ENCODE assay signal across 8 mouse cellular contexts in the genomic region with DNA sequence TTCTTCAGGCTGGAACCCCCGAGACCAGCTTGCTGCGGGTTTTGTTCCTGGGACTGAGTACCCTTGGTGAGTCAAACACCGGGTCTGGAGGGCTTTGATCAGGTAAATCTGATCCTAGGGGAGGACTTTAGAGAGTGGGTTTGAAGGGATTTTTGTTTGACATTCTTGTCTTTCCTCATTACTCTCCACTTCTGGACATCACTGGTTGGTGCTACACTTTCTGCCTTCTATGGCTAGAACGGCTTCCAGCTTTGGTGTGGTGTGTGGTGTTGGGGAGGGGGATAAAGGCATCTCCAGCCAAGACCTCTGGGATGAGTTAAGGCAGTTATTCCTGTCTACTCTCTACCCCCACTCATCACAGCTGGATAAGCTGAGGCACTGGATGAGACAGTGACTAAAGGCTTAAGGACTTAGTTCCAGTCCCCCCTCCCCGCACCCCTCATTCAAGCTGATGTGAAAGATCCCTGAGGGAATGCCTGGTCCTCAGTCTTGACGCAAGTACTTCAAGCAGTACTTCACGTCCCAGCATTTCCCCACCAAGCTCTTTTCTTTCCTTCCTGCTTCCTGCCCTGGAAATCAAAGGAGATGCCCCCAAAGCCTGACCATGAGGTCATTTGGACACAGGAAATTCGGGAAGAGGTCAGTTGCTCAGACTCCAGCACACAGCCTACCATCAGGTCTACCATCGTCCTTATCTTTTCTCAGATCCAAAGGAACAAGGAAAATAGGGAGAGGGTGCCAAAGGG. TPM values are rescaled to one million over a fixed set of nuclear protein-coding genes. Genes with fewer than 3 reads are reported as not detected.
DNase-seq lines count a peak whose midpoint lies in the region; ATAC-seq lines count a peak whose summit lies in the region.

No protein-coding gene starts in this region.

- ATAC-seq in limb, embryonic 15.5 days (ENCODE audit: insufficient number of reproducible peaks, low FRiP score, low TSS enrichment, low read depth) = no peak
- no peak for ATAC-seq in neural tube, embryonic 15.5 days (ENCODE audit: low FRiP score)

- peaks cover 35% of the 10 kb centered on the region for H3K4me1 ChIP-seq in hindbrain, embryonic 10.5 days (replicated peaks)
- H3K4me1 ChIP-seq in limb, embryonic 15.5 days = peaks cover 33% of the 10 kb centered on the region
- H3K4me1 ChIP-seq in neural tube, embryonic 15.5 days = peaks cover 39% of the 10 kb centered on the region

- 18% methylated on average over 9 of the region's 9 CpGs for WGBS in hindbrain, embryonic 10.5 days
- 31% methylated on average over 9 of the region's 9 CpGs for WGBS in limb, embryonic 15.5 days
- 27% methylated on average over 9 of the region's 9 CpGs for WGBS in neural tube, embryonic 15.5 days

- peaks cover 32% of the 10 kb centered on the region for H3K36me3 ChIP-seq in hindbrain, embryonic 10.5 days
- H3K36me3 ChIP-seq in limb, embryonic 15.5 days = peaks cover 6% of the 10 kb centered on the region
- H3K36me3 ChIP-seq in neural tube, embryonic 15.5 days = peaks cover 9% of the 10 kb centered on the region

- H3K27ac ChIP-seq in hindbrain, embryonic 10.5 days = 0 out of 2 replicates have a peak overlapping the region, but pooled peaks have one; percentile 3
- peak overlapping the region; percentile 38; the same call in 1 of the 2 replicates for H3K27ac ChIP-seq in limb, embryonic 15.5 days
- no peak overlapping the region for H3K27ac ChIP-seq in neural tube, embryonic 15.5 days (replicated peaks)

- no peak overlapping the region for H3K9ac ChIP-seq in limb, embryonic 15.5 days
- H3K9ac ChIP-seq in neural tube, embryonic 15.5 days (replicated peaks) = no peak overlapping the region

- peaks cover 81% of the 10 kb centered on the region for H3K27me3 ChIP-seq in hindbrain, embryonic 10.5 days (ENCODE audit: insufficient read depth, poor library complexity, severe bottlenecking)
- H3K27me3 ChIP-seq in limb, embryonic 15.5 days = peaks cover 73% of the 10 kb centered on the region
- peaks cover 61% of the 10 kb centered on the region for H3K27me3 ChIP-seq in neural tube, embryonic 15.5 days (replicated peaks)

- peak overlapping the region; percentile 42 for H3K4me3 ChIP-seq in hindbrain, embryonic 10.5 days
- peak overlapping the region; percentile 33 for H3K4me3 ChIP-seq in limb, embryonic 15.5 days
- peak overlapping the region; percentile 20 for H3K4me3 ChIP-seq in neural tube, embryonic 15.5 days (replicated peaks)

- intact Hi-C loops in gastrocnemius, postnatal 36 days (cut with DNase I) = no loop called here

- DNase-seq in gastrocnemius, postnatal 25 days = peak; percentile 52
- DNase-seq in gastrocnemius, postnatal 36 days = no peak
- no peak for DNase-seq in hindbrain, embryonic 10.5 days (ENCODE audit: low spot score)
- DNase-seq in embryo, embryonic 11 days = no peak
- no peak for DNase-seq in cerebellum, adult 11-12 months
- DNase-seq in layer of hippocampus, adult 18-20 months (ENCODE audit: low spot score in 2 of 2) = no peak

- H3K9me3 ChIP-seq in hindbrain, embryonic 10.5 days = no peaks in the 10 kb centered on the region
- no peaks in the 10 kb centered on the region for H3K9me3 ChIP-seq in limb, embryonic 15.5 days
- H3K9me3 ChIP-seq in neural tube, embryonic 15.5 days (replicated peaks) = no peaks in the 10 kb centered on the region

- no peak overlapping the region for H3K4me2 ChIP-seq in limb, embryonic 15.5 days
- H3K4me2 ChIP-seq in neural tube, embryonic 15.5 days = peak overlapping the region; percentile 72; the same call in 1 of the 2 replicates

RNA-seq across cellular contexts. Expression of gene Esam, which starts 0.5 kb away (rescaled TPM):
- 10 to 100 TPM; 17.0 to 26.7 TPM for total RNA-seq in gastrocnemius, postnatal 25 days (2021)
- 10 to 100 TPM; 20.8 to 23.3 TPM for total RNA-seq in gastrocnemius, postnatal 36 days (2021)
- 31.9 and 34.1 TPM in 2 replicates for polyA plus RNA-seq in hindbrain, embryonic 10.5 days (2016; fragmentation: Nextera tagmentation; extraction: Ambion mirVana)
- polyA plus RNA-seq in limb, embryonic 15.5 days (2015; fragmentation: Nextera tagmentation; extraction: Ambion mirVana) = 50.2 and 60.0 TPM in 2 replicates
- 42.2 and 47.0 TPM in 2 replicates for polyA plus RNA-seq in neural tube, embryonic 15.5 days (2015; fragmentation: Nextera tagmentation; extraction: Ambion mirVana)
- 10 to 100 TPM; 13.1 to 14.3 TPM for total RNA-seq in layer of hippocampus, adult 18-20 months (2021)

RNA-seq across cellular contexts. Expression of gene Vsig2, which starts 10.7 kb away (rescaled TPM):
- 1 to 10 TPM; 1.1 to 2.4 TPM for total RNA-seq in gastrocnemius, postnatal 25 days (2021)
- total RNA-seq in gastrocnemius, postnatal 36 days (2021) = 1 to 10 TPM; 1.8 to 3.6 TPM
- 0.60 and 0.78 TPM in 2 replicates for polyA plus RNA-seq in hindbrain, embryonic 10.5 days (2016; fragmentation: Nextera tagmentation; extraction: Ambion mirVana)
- 0.83 and 2.0 TPM in 2 replicates for polyA plus RNA-seq in limb, embryonic 15.5 days (2015; fragmentation: Nextera tagmentation; extraction: Ambion mirVana)
- 0.54 and 0.91 TPM in 2 replicates for polyA plus RNA-seq in neural tube, embryonic 15.5 days (2015; fragmentation: Nextera tagmentation; extraction: Ambion mirVana)
- 1 to 10 TPM; 2.3 to 3.0 TPM for total RNA-seq in layer of hippocampus, adult 18-20 months (2021)

RNA-seq across cellular contexts. Expression of gene Nrgn, which starts 24.3 kb away (rescaled TPM):
- under 1 TPM; 0.72 to 0.79 TPM for total RNA-seq in gastrocnemius, postnatal 25 days (2021)
- under 1 TPM; 0.35 to 0.66 TPM for total RNA-seq in gastrocnemius, postnatal 36 days (2021)
- 1.2 and 2.6 TPM in 2 replicates for polyA plus RNA-seq in hindbrain, embryonic 10.5 days (2016; fragmentation: Nextera tagmentation; extraction: Ambion mirVana)
- polyA plus RNA-seq in limb, embryonic 15.5 days (2015; fragmentation: Nextera tagmentation; extraction: Ambion mirVana) = 6.2 and 7.4 TPM in 2 replicates
- 3.8 and 6.9 TPM in 2 replicates for polyA plus RNA-seq in neural tube, embryonic 15.5 days (2015; fragmentation: Nextera tagmentation; extraction: Ambion mirVana)
- 1,000 to 10,000 TPM; 1,533 to 1,565 TPM for total RNA-seq in layer of hippocampus, adult 18-20 months (2021)

RNA-seq across cellular contexts. Expression of gene Siae, which starts 27.1 kb away (rescaled TPM):
- total RNA-seq in gastrocnemius, postnatal 25 days (2021) = 1 to 10 TPM; 3.0 to 4.0 TPM
- 1 to 10 TPM; 3.5 TPM for total RNA-seq in gastrocnemius, postnatal 36 days (2021)
- 6.0 and 8.2 TPM in 2 replicates for polyA plus RNA-seq in hindbrain, embryonic 10.5 days (2016; fragmentation: Nextera tagmentation; extraction: Ambion mirVana)
- 9.9 and 13.1 TPM in 2 replicates for polyA plus RNA-seq in limb, embryonic 15.5 days (2015; fragmentation: Nextera tagmentation; extraction: Ambion mirVana)
- polyA plus RNA-seq in neural tube, embryonic 15.5 days (2015; fragmentation: Nextera tagmentation; extraction: Ambion mirVana) = 13.3 and 14.9 TPM in 2 replicates
- total RNA-seq in layer of hippocampus, adult 18-20 months (2021) = 10 to 100 TPM; 11.2 to 14.6 TPM

RNA-seq across cellular contexts. Expression of gene Msantd2, which starts 39.3 kb away (rescaled TPM):
- 1 to 10 TPM; 3.0 to 6.6 TPM for total RNA-seq in gastrocnemius, postnatal 25 days (2021)
- 1 to 10 TPM; 3.0 to 3.3 TPM for total RNA-seq in gastrocnemius, postnatal 36 days (2021)
- polyA plus RNA-seq in hindbrain, embryonic 10.5 days (2016; fragmentation: Nextera tagmentation; extraction: Ambion mirVana) = 36.8 and 40.0 TPM in 2 replicates
- polyA plus RNA-seq in limb, embryonic 15.5 days (2015; fragmentation: Nextera tagmentation; extraction: Ambion mirVana) = 17.3 and 25.2 TPM in 2 replicates
- polyA plus RNA-seq in neural tube, embryonic 15.5 days (2015; fragmentation: Nextera tagmentation; extraction: Ambion mirVana) = 27.6 and 30.7 TPM in 2 replicates
- total RNA-seq in layer of hippocampus, adult 18-20 months (2021) = 10 to 100 TPM; 22.9 to 23.1 TPM

Comparison
In these comparisons a context has a peak if more than half of its experiments do, and no peak if none do; other contexts are left out.
1. RNA of gene Nrgn, which starts 24.3 kb away (total RNA-seq): 1,533 to 1,565 TPM in layer of hippocampus, adult 18-20 months; 0.72 to 0.79 TPM in gastrocnemius, postnatal 25 days and 0.35 to 0.66 TPM in gastrocnemius, postnatal 36 days; every median in the first group is over 100 times any median in the second.
2. Peak in every context shown above with its lines, with median percentiles within 50 percentile points of each other: H3K4me3 ChIP-seq.